Mouse (Mus musculus) B cell, adult 67 days (primary cell): ENCODE measurements around the gene 4930503E14Rik. TPM values are rescaled to one million over a fixed set of nuclear protein-coding genes. Genes with fewer than 3 reads are reported as not detected.

Experiments used
- total RNA-seq, 2 experiments: library from RNA; stranded (reverse); gene quantifications; 4 replicates each; pipeline ENCODE4 v1.2.4; 2023

The 4930503E14Rik gene
- not detected for total RNA-seq

DNA sequence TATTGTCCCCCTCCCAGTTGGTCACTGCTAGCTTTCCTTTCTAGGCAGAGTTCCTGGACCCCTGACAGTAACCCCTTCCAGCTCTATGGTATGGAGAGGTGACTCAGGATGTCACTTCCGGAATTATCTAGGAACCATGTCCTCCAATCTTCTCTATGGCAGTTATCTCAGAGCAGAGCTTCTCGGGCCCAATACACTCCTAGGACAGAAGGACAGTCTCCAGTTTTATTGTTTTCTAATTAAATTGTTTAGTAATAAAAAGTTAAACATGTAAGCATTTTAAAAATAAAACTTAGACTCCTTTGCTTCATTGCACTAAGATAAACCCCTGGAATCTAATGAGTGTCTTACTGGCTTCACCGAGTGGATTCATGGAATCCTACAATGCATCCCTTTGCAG is at the start of gene 4930503E14Rik:
Gene 4930503E14Rik, minus strand, starts transcription at position 101 of the 400 bp plus-strand sequence.

DNA sequence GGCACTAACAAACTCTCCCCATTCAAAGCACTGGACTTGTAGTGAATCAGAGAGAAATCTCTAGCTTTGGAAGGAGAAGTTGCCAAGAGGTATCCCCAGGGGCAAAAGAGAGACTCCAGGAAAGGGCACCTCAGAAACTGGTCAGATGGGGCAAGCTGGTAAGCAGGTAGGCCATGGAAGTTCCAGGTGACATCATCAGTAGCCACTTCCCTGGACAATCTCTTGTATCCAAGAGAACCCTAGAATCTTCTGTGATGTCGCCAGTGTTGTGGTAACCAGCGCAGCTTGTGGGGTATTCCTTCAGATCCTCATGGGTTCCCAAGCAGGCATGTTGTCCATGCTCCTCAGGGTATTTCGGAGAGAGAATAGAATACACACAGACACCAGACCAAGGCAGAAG is 15.7 kb downstream of the 4930503E14Rik start, which contains the start of gene Gm8212:
Gene Gm8212, plus strand, starts transcription at position 301 of the 400 bp plus-strand sequence.

DNA sequence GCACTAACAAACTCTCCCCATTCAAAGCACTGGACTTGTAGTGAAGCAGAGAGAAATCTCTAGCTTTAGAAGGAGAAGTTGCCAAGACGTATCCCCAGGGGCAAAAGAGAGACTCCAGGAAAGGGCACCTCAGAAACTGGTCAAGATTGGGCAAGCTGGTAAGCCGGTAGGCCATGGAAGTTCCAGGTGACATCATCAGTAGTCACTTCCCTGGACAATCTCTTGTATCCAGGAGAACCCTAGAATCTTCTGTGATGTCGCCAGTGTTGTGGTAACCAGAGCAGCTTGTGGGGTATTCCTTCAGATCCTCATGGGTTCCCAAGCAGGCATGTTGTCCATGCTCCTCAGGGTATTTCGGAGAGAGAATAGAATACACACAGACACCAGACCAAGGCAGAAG is 89.5 kb downstream of the 4930503E14Rik start, which contains the start of gene Gm3327:
Gene Gm3327, plus strand, starts transcription at position 301 of the 400 bp plus-strand sequence.

Other genes starting within 250 kb of the 4930503E14Rik start
- not detected for gene Ang6, start 211.0 kb downstream of the 4930503E14Rik start, total RNA-seq
- gene Ear2, start 110.6 kb downstream of the 4930503E14Rik start, total RNA-seq, result not detected
- not detected for gene Gm3327, start 89.4 kb downstream of the 4930503E14Rik start, total RNA-seq
- gene Gm8212, start 15.6 kb downstream of the 4930503E14Rik start, total RNA-seq, result not detected
- not detected for gene Gm8220, start 72.3 kb upstream of the 4930503E14Rik start, total RNA-seq
- not detected for gene Gm5930, start 125.3 kb upstream of the 4930503E14Rik start, total RNA-seq
- not detected for gene Gm8229, start 152.1 kb upstream of the 4930503E14Rik start, total RNA-seq
- gene Gm3371, start 197.4 kb upstream of the 4930503E14Rik start, total RNA-seq, result not detected
- not detected for gene Gm8232, start 220.4 kb upstream of the 4930503E14Rik start, total RNA-seq